Mouse (Mus musculus) 3T3-L1 (cell line): ENCODE measurements around the gene Lclat1.
A peak's percentile ranks its signal among the peaks of the same experiment; 100 is the strongest.
"Not testable (repeated sequence)": the region's sequence is repeated elsewhere in the genome, so short reads cannot be mapped to it uniquely, and the experiment has no call there.

Source experiments
- DNase-seq: peaks from one replicate; pipeline ENCODE4 v3.0.0-alpha.2; 2015; ENCODE audit warnings: low read depth, low spot score

The Lclat1 gene

GRCm38 (mm10) chr17:73271797-73272600 is 164.2 kb downstream of the Lclat1 start:
- DNase-seq: peak; percentile 86

- DNase-seq: no peak
Observed at GRCm38 (mm10) chr17:73273809-73274208, 166.0 kb downstream of the Lclat1 start.

DNA sequence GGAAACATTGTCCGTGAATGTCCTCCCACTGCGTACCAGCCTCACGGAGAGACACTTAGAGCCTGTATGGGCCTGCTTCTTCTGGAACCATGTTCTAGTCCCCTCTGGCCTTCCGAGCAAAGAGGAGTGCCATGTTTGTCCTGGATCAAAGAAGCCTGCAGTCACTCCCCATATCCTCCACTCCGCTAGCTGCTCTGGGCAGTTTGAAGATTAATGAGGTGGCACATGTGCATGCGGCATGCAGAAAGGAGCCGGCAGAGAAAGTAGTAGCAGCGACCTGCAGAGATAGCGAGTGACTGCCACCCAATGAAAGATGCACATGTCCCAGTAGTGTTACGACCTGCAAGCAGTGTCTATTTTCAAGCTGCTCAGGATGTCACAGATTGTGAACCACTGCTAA is 167.3 kb downstream of the Lclat1 start:
- DNase-seq: no peak

GRCm38 (mm10) chr17:73277770-73278169 is 170.0 kb downstream of the Lclat1 start:
- no peak for DNase-seq

- DNase-seq: not testable (repeated sequence)
Observed at GRCm38 (mm10) chr17:73282702-73283101, 174.9 kb downstream of the Lclat1 start.

GRCm38 (mm10) chr17:73284301-73284700 is 176.5 kb downstream of the Lclat1 start:
- no peak for DNase-seq
